Mouse (Mus musculus): ENCODE measurements around the gene Osbp2. TPM values are rescaled to one million over a fixed set of nuclear protein-coding genes. Genes with fewer than 3 reads are reported as not detected.

Gene Osbp2
- polyA plus RNA-seq, 1 experiment: 3.3 TPM

GRCm38 (mm10) chr11:3853481-3854034 is 10.1 kb downstream of the Osbp2 start:
- no peak for DNase-seq
- H3K27me3 ChIP-seq (replicated peaks; ENCODE audit: control insufficient read depth, insufficient read depth, low read length): no peaks in the 10 kb centered on the region
- no peak overlapping the region for H3K27ac ChIP-seq (ENCODE audit: insufficient read depth, low read depth, low read length)
- no peak overlapping the region for H3K4me3 ChIP-seq (ENCODE audit: insufficient read depth, low read depth, low read length)
- no peak for TF ChIP-seq CTCF (conservative IDR thresholded peaks at IDR 0.05; ENCODE audit: insufficient read depth, insufficient read length, low read depth, low read length)
- no peak for TF ChIP-seq POLR2A (IDR thresholded peaks at IDR 0.05; ENCODE audit: low read depth, low read length)
- WGBS: 45% methylated on average over 5 of the region's 5 CpGs
- H3K36me3 ChIP-seq (ENCODE audit: control insufficient read depth, insufficient read depth, low read length): no peaks in the 10 kb centered on the region
- no peaks in the 10 kb centered on the region for H3K4me1 ChIP-seq (ENCODE audit: control insufficient read depth, insufficient read depth, low read length)

GRCm38 (mm10) chr11:3853031-3853430 is 10.7 kb downstream of the Osbp2 start:
- Histone ChIP-seq H3K27ac (ENCODE audit: insufficient read depth, low read depth, low read length) (no peak overlapping the region), H3K4me3 (ENCODE audit: insufficient read depth, low read depth, low read length) (no peak overlapping the region), H3K36me3 (ENCODE audit: control insufficient read depth, insufficient read depth, low read length) (no peaks in the 10 kb centered on the region), H3K4me1 (ENCODE audit: control insufficient read depth, insufficient read depth, low read length) (no peaks in the 10 kb centered on the region), H3K27me3 (replicated peaks; ENCODE audit: control insufficient read depth, insufficient read depth, low read length) (no peaks in the 10 kb centered on the region)
- TF ChIP-seq CTCF (conservative IDR thresholded peaks at IDR 0.05; ENCODE audit: insufficient read depth, insufficient read length, low read depth, low read length) (no peak), POLR2A (IDR thresholded peaks at IDR 0.05; ENCODE audit: low read depth, low read length) (no peak)
- DNase-seq: no peak
- 95% methylated on average over 10 of the region's 10 CpGs for WGBS

GRCm38 (mm10) chr11:3851872-3852271 is 11.8 kb downstream of the Osbp2 start:
- 65% methylated on average over 4 of the region's 4 CpGs for WGBS
- TF ChIP-seq POLR2A (IDR thresholded peaks at IDR 0.05; ENCODE audit: low read depth, low read length): no peak
- TF ChIP-seq CTCF (conservative IDR thresholded peaks at IDR 0.05; ENCODE audit: insufficient read depth, insufficient read length, low read depth, low read length): no peak
- Histone ChIP-seq H3K27me3 (replicated peaks; ENCODE audit: control insufficient read depth, insufficient read depth, low read length) (no peaks in the 10 kb centered on the region), H3K27ac (ENCODE audit: insufficient read depth, low read depth, low read length) (no peak overlapping the region), H3K4me1 (ENCODE audit: control insufficient read depth, insufficient read depth, low read length) (no peaks in the 10 kb centered on the region), H3K4me3 (ENCODE audit: insufficient read depth, low read depth, low read length) (no peak overlapping the region), H3K36me3 (ENCODE audit: control insufficient read depth, insufficient read depth, low read length) (no peaks in the 10 kb centered on the region)
- DNase-seq: no peak

DNA sequence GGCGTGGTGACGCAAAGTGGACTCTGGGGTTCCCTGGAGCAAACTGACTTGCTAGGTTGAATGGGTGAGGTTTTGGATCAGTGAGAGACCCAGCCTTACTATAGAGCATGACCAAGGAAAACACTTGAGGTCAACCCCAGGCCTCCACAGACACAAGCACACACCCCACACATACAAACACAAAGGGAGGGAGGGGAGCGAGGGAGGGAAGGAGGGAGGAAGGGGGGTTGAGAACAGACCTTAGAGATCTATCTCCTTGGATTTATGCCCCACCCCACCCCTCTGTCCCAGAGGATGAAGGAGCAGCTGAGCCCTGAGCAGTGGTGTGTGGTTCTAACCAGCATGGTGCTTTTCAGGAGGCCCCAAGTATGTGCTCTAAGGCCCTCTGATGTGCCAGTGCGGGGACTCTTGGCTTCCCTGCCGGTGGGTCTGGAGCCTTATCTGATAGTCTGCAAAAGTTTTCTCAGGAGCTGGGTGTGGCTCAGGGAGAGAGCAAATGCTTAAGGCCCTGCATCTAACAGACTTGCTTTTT is 12.9 kb downstream of the Osbp2 start:
- Histone ChIP-seq H3K4me3 (ENCODE audit: insufficient read depth, low read depth, low read length) (no peak overlapping the region), H3K27me3 (replicated peaks; ENCODE audit: control insufficient read depth, insufficient read depth, low read length) (no peaks in the 10 kb centered on the region), H3K36me3 (ENCODE audit: control insufficient read depth, insufficient read depth, low read length) (no peaks in the 10 kb centered on the region), H3K27ac (ENCODE audit: insufficient read depth, low read depth, low read length) (no peak overlapping the region), H3K4me1 (ENCODE audit: control insufficient read depth, insufficient read depth, low read length) (no peaks in the 10 kb centered on the region)
- 68% methylated on average over 5 of the region's 5 CpGs for WGBS
- TF ChIP-seq CTCF (conservative IDR thresholded peaks at IDR 0.05; ENCODE audit: insufficient read depth, insufficient read length, low read depth, low read length) (no peak), POLR2A (IDR thresholded peaks at IDR 0.05; ENCODE audit: low read depth, low read length) (no peak)
- no peak for DNase-seq

GRCm38 (mm10) chr11:3850315-3850614 is 13.4 kb downstream of the Osbp2 start:
- Histone ChIP-seq H3K36me3 (ENCODE audit: control insufficient read depth, insufficient read depth, low read length) (no peaks in the 10 kb centered on the region), H3K4me1 (ENCODE audit: control insufficient read depth, insufficient read depth, low read length) (no peaks in the 10 kb centered on the region), H3K27me3 (replicated peaks; ENCODE audit: control insufficient read depth, insufficient read depth, low read length) (no peaks in the 10 kb centered on the region), H3K4me3 (ENCODE audit: insufficient read depth, low read depth, low read length) (no peak overlapping the region), H3K27ac (ENCODE audit: insufficient read depth, low read depth, low read length) (no peak overlapping the region)
- 35% methylated on average over 2 of the region's 2 CpGs for WGBS
- TF ChIP-seq CTCF (conservative IDR thresholded peaks at IDR 0.05; ENCODE audit: insufficient read depth, insufficient read length, low read depth, low read length) (no peak), POLR2A (IDR thresholded peaks at IDR 0.05; ENCODE audit: low read depth, low read length) (no peak)
- DNase-seq: no peak

GRCm38 (mm10) chr11:3849469-3850314 is 14.0 kb downstream of the Osbp2 start:
- no peak for DNase-seq
- Histone ChIP-seq H3K36me3 (ENCODE audit: control insufficient read depth, insufficient read depth, low read length) (no peaks in the 10 kb centered on the region), H3K4me3 (ENCODE audit: insufficient read depth, low read depth, low read length) (no peak overlapping the region), H3K27me3 (replicated peaks; ENCODE audit: control insufficient read depth, insufficient read depth, low read length) (no peaks in the 10 kb centered on the region), H3K4me1 (ENCODE audit: control insufficient read depth, insufficient read depth, low read length) (no peaks in the 10 kb centered on the region), H3K27ac (ENCODE audit: insufficient read depth, low read depth, low read length) (no peak overlapping the region)
- WGBS: 68% methylated on average over 15 of the region's 15 CpGs
- TF ChIP-seq CTCF (conservative IDR thresholded peaks at IDR 0.05; ENCODE audit: insufficient read depth, insufficient read length, low read depth, low read length): no peak
- no peak for TF ChIP-seq POLR2A (IDR thresholded peaks at IDR 0.05; ENCODE audit: low read depth, low read length)

DNA sequence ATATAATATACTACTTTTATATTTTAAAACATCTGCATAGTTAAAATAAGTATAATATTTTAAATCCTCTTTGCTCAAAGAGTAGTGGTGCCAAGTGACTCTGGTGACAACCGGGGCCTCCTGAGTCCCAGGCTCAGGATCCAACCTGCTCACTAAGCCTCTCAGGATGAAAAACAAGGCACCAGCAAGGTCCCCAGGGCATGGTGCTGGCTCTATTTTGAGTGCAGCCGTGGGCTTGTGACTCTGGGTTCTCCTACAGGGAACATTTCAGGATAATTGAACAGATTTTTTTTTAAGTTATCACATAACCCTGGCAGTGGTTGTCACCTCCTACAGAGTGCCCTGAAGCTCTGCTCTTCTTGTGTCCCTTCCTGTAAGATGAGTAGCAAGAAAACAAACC is 17.4 kb downstream of the Osbp2 start:
- TF ChIP-seq CTCF (conservative IDR thresholded peaks at IDR 0.05; ENCODE audit: insufficient read depth, insufficient read length, low read depth, low read length) (no peak), POLR2A (IDR thresholded peaks at IDR 0.05; ENCODE audit: low read depth, low read length) (no peak)
- Histone ChIP-seq H3K36me3 (ENCODE audit: control insufficient read depth, insufficient read depth, low read length) (no peaks in the 10 kb centered on the region), H3K27me3 (replicated peaks; ENCODE audit: control insufficient read depth, insufficient read depth, low read length) (no peaks in the 10 kb centered on the region), H3K4me3 (ENCODE audit: insufficient read depth, low read depth, low read length) (no peak overlapping the region), H3K27ac (ENCODE audit: insufficient read depth, low read depth, low read length) (no peak overlapping the region), H3K4me1 (ENCODE audit: control insufficient read depth, insufficient read depth, low read length) (no peaks in the 10 kb centered on the region)
- no peak for DNase-seq
- 54% methylated on average over 2 of the region's 2 CpGs for WGBS
